Mouse (Mus musculus): ENCODE data around the gene Flot1. TPM values are rescaled to one million over a fixed set of nuclear protein-coding genes. Genes with fewer than 3 reads are reported as not detected.

The Flot1 gene
- polyA plus RNA-seq, 1 experiment from 2014 or later, result 134 TPM

GRCm38 (mm10) chr17:35874721-35875120 lies 51.7 kb downstream of the Flot1 start:
- Histone ChIP-seq H3K4me3 (ENCODE audit: low read length) (no peak overlapping the region), H3K36me3 (ENCODE audit: control insufficient read depth, insufficient read depth) (peaks cover 18% of the 10 kb centered on the region)
- WGBS, result 76% methylated on average over 6 of the region's 6 CpGs

GRCm38 (mm10) chr17:35879245-35880057 lies 56.4 kb downstream of the Flot1 start, which contains the start of gene Dhx16:
Dhx16 (plus strand) TSS chr17:35879819.
- Histone ChIP-seq H3K4me3 (ENCODE audit: low read length) (peak within 1 kb of the TSS; percentile 97), H3K4me1 (ENCODE audit: control insufficient read depth, insufficient read depth, low read length) (peaks cover 7% of the 10 kb centered on the region), H3K27ac (ENCODE audit: low read length) (peak within 1 kb of the TSS; percentile 62), H3K9ac (ENCODE audit: low read length) (peak within 1 kb of the TSS; percentile 89), H3K9me3 (replicated peaks; ENCODE audit: control insufficient read depth, low read length) (no peaks in the 10 kb centered on the region), H3K36me3 (ENCODE audit: control insufficient read depth, insufficient read depth) (peaks cover 33% of the 10 kb centered on the region), H3K27me3 (ENCODE audit: control insufficient read depth, insufficient read depth, low read length) (no peaks in the 10 kb centered on the region), H3K4me2 (ENCODE audit: low read depth, low read length) (peak within 1 kb of the TSS; percentile 87)
- ATAC-seq (replicated peaks; ENCODE audit: extremely low read depth, insufficient read depth, low FRiP score), result peak; percentile 93
- WGBS, result 6% methylated on average over 66 of the region's 66 CpGs

More at GRCm38 (mm10) chr17:35874721-35875120, 51.7 kb downstream of the Flot1 start:
- peaks cover 24% of the 10 kb centered on the region for H3K4me1 ChIP-seq (ENCODE audit: control insufficient read depth, insufficient read depth, low read length)
- no peak overlapping the region for H3K27ac ChIP-seq (ENCODE audit: low read length)
- H3K9me3 ChIP-seq (replicated peaks; ENCODE audit: control insufficient read depth, low read length), result peaks cover 3% of the 10 kb centered on the region; the same call in 1 of the 2 replicates
- no peak for ATAC-seq (replicated peaks; ENCODE audit: extremely low read depth, insufficient read depth, low FRiP score)
- no peak overlapping the region for H3K4me2 ChIP-seq (ENCODE audit: low read depth, low read length)
- H3K27me3 ChIP-seq (ENCODE audit: control insufficient read depth, insufficient read depth, low read length), result no peaks in the 10 kb centered on the region
- no peak overlapping the region for H3K9ac ChIP-seq (ENCODE audit: low read length)

Small RNAs within 50 kb of the gene (microRNA-seq; reads per million reads assigned to microRNA genes)
- 2.0 reads per million, percentile 4 among the genes with 10 or more reads in this experiment for gene Gm28033

Other genes starting within 250 kb of the Flot1 start
- gene Sfta2, start 221.7 kb upstream of the Flot1 start, polyA plus RNA-seq (2015; fragmentation: Nextera tagmentation; extraction: Ambion mirVana), result 1.1 and 14.0 TPM in 2 replicates
- gene Gm9573, start 196.6 kb upstream of the Flot1 start, polyA plus RNA-seq (2015; fragmentation: Nextera tagmentation; extraction: Ambion mirVana), result not detected in 2 replicates
- 0.29 and 0.42 TPM in 2 replicates for gene Mucl3, start 179.5 kb upstream of the Flot1 start, polyA plus RNA-seq (2015; fragmentation: Nextera tagmentation; extraction: Ambion mirVana)
- 12.8 and 17.1 TPM in 2 replicates for gene Vars2, start 155.6 kb upstream of the Flot1 start, polyA plus RNA-seq (2015; fragmentation: Nextera tagmentation; extraction: Ambion mirVana)
- gene Gtf2h4, start 149.5 kb upstream of the Flot1 start, polyA plus RNA-seq (2015; fragmentation: Nextera tagmentation; extraction: Ambion mirVana), result 29.6 and 30.8 TPM in 2 replicates
- 110 and 129 TPM in 2 replicates for gene Ddr1, start 118.6 kb upstream of the Flot1 start, polyA plus RNA-seq (2015; fragmentation: Nextera tagmentation; extraction: Ambion mirVana)
- gene Ier3, start 1.5 kb upstream of the Flot1 start, polyA plus RNA-seq (2015; fragmentation: Nextera tagmentation; extraction: Ambion mirVana), result 60.9 and 62.6 TPM in 2 replicates
- 634 and 654 TPM in 2 replicates for gene Tubb5, start 15.1 kb downstream of the Flot1 start, polyA plus RNA-seq (2015; fragmentation: Nextera tagmentation; extraction: Ambion mirVana)
- 14.7 and 15.0 TPM in 2 replicates for gene Mdc1, start 18.3 kb downstream of the Flot1 start, polyA plus RNA-seq (2015; fragmentation: Nextera tagmentation; extraction: Ambion mirVana)
- 45.9 and 46.9 TPM in 2 replicates for gene Nrm, start 38.1 kb downstream of the Flot1 start, polyA plus RNA-seq (2015; fragmentation: Nextera tagmentation; extraction: Ambion mirVana)
- 19.6 and 20.1 TPM in 2 replicates for gene Ppp1r18, start 42.4 kb downstream of the Flot1 start, polyA plus RNA-seq (2015; fragmentation: Nextera tagmentation; extraction: Ambion mirVana)
- gene Dhx16, start 56.6 kb downstream of the Flot1 start, polyA plus RNA-seq (2015; fragmentation: Nextera tagmentation; extraction: Ambion mirVana), result 27.4 and 29.2 TPM in 2 replicates
- gene 2310061I04Rik, start 74.2 kb downstream of the Flot1 start, polyA plus RNA-seq (2015; fragmentation: Nextera tagmentation; extraction: Ambion mirVana), result 33.7 and 34.6 TPM in 2 replicates
- 41.1 and 45.5 TPM in 2 replicates for gene Atat1, start 86.8 kb downstream of the Flot1 start, polyA plus RNA-seq (2015; fragmentation: Nextera tagmentation; extraction: Ambion mirVana)
- gene Mrps18b, start 93.2 kb downstream of the Flot1 start, polyA plus RNA-seq (2015; fragmentation: Nextera tagmentation; extraction: Ambion mirVana), result 70.1 and 77.3 TPM in 2 replicates
- 25.3 and 28.7 TPM in 2 replicates for gene Ppp1r10, start 93.2 kb downstream of the Flot1 start, polyA plus RNA-seq (2015; fragmentation: Nextera tagmentation; extraction: Ambion mirVana)
- gene Abcf1, start 146.5 kb downstream of the Flot1 start, polyA plus RNA-seq (2015; fragmentation: Nextera tagmentation; extraction: Ambion mirVana), result 63.2 and 66.5 TPM in 2 replicates
- 34.5 and 36.6 TPM in 2 replicates for gene Gnl1, start 156.6 kb downstream of the Flot1 start, polyA plus RNA-seq (2015; fragmentation: Nextera tagmentation; extraction: Ambion mirVana)
- gene Prr3, start 157.0 kb downstream of the Flot1 start, polyA plus RNA-seq (2015; fragmentation: Nextera tagmentation; extraction: Ambion mirVana), result 13.5 and 15.6 TPM in 2 replicates
- gene H2-T24, start 197.3 kb downstream of the Flot1 start, polyA plus RNA-seq (2015; fragmentation: Nextera tagmentation; extraction: Ambion mirVana), result 1.8 and 2.5 TPM in 2 replicates
- gene H2-T23, start 209.6 kb downstream of the Flot1 start, polyA plus RNA-seq (2015; fragmentation: Nextera tagmentation; extraction: Ambion mirVana), result 9.6 and 19.7 TPM in 2 replicates
- 10.1 and 12.6 TPM in 2 replicates for gene H2-T22, start 219.5 kb downstream of the Flot1 start, polyA plus RNA-seq (2015; fragmentation: Nextera tagmentation; extraction: Ambion mirVana)
- not detected in 2 replicates for gene Gm6034, start 219.7 kb downstream of the Flot1 start, polyA plus RNA-seq (2015; fragmentation: Nextera tagmentation; extraction: Ambion mirVana)
- 0.24 TPM in 1 of 2 replicates, not detected in the other for gene Gm11127, start 235.1 kb downstream of the Flot1 start, polyA plus RNA-seq (2015; fragmentation: Nextera tagmentation; extraction: Ambion mirVana)

Data from heart, embryonic 16.5 days (tissue).